Mouse (Mus musculus): ENCODE measurements around the gene Elmsan1. TPM values are rescaled to one million over a fixed set of nuclear protein-coding genes. Genes with fewer than 3 reads are reported as not detected.
A peak's percentile ranks its signal among the peaks of the same experiment; 100 is the strongest.

Elmsan1 gene
- total RNA-seq, 2 experiments from 2014 or later, result 23.5 to 51.1 TPM

- ATAC-seq (replicated peaks; ENCODE audit: low FRiP score, poor library complexity, severe bottlenecking), result no peak
Observed at GRCm38 (mm10) chr12:84119584-84119983, 99.1 kb downstream of the Elmsan1 start.

- peak; percentile 80 for ATAC-seq (replicated peaks; ENCODE audit: low FRiP score, poor library complexity, severe bottlenecking)
Observed at GRCm38 (mm10) chr12:84114153-84114994, 104.3 kb downstream of the Elmsan1 start, which contains the start of gene Dnal1. Gene Dnal1, plus strand, starts transcription at chr12:84114366.

- no peak for ATAC-seq (replicated peaks; ENCODE audit: low FRiP score, poor library complexity, severe bottlenecking)
Observed at GRCm38 (mm10) chr12:84113676-84114075, 105.0 kb downstream of the Elmsan1 start.

GRCm38 (mm10) chr12:84110814-84111213 lies 107.9 kb downstream of the Elmsan1 start:
- no peak for ATAC-seq (replicated peaks; ENCODE audit: low FRiP score, poor library complexity, severe bottlenecking)

- no peak for ATAC-seq (replicated peaks; ENCODE audit: low FRiP score, poor library complexity, severe bottlenecking)
Observed at GRCm38 (mm10) chr12:84109924-84110323, 108.8 kb downstream of the Elmsan1 start.

GRCm38 (mm10) chr12:84107692-84108091 lies 111.0 kb downstream of the Elmsan1 start:
- ATAC-seq (replicated peaks; ENCODE audit: low FRiP score, poor library complexity, severe bottlenecking), result no peak

- ATAC-seq (replicated peaks; ENCODE audit: low FRiP score, poor library complexity, severe bottlenecking), result no peak
Observed at GRCm38 (mm10) chr12:84107012-84107411, 111.7 kb downstream of the Elmsan1 start.

GRCm38 (mm10) chr12:84101493-84101845 lies 117.2 kb downstream of the Elmsan1 start:
- no peak for ATAC-seq (replicated peaks; ENCODE audit: low FRiP score, poor library complexity, severe bottlenecking)

GRCm38 (mm10) chr12:84100604-84101492 lies 117.8 kb downstream of the Elmsan1 start, which contains the start of gene Acot6:
Gene Acot6, plus strand, starts transcription at chr12:84100654.
- peak; percentile 71 for ATAC-seq (replicated peaks; ENCODE audit: low FRiP score, poor library complexity, severe bottlenecking)

- no peak for ATAC-seq (replicated peaks; ENCODE audit: low FRiP score, poor library complexity, severe bottlenecking)
Observed at GRCm38 (mm10) chr12:84100071-84100470, 118.6 kb downstream of the Elmsan1 start.

GRCm38 (mm10) chr12:84099605-84100004 lies 119.1 kb downstream of the Elmsan1 start:
- no peak for ATAC-seq (replicated peaks; ENCODE audit: low FRiP score, poor library complexity, severe bottlenecking)

Other genes with a start within 250 kb of the Elmsan1 start
- not detected in 2 replicates for gene Heatr4, start 234.0 kb downstream of the Elmsan1 start, total RNA-seq (2015; ENCODE audit: low replicate concordance)
- not detected in 2 replicates for gene Heatr4, start 234.0 kb downstream of the Elmsan1 start, total RNA-seq (2017; ENCODE audit: low replicate concordance)
- 0.72 and 1.3 TPM in 2 replicates for gene Acot2, start 231.0 kb downstream of the Elmsan1 start, total RNA-seq (2015; ENCODE audit: low replicate concordance)
- gene Acot2, start 231.0 kb downstream of the Elmsan1 start, total RNA-seq (2017; ENCODE audit: low replicate concordance), result 0.53 and 0.77 TPM in 2 replicates
- gene Acot1, start 209.4 kb downstream of the Elmsan1 start, total RNA-seq (2015; ENCODE audit: low replicate concordance), result 2.2 TPM in 1 of 2 replicates, not detected in the other
- gene Acot1, start 209.4 kb downstream of the Elmsan1 start, total RNA-seq (2017; ENCODE audit: low replicate concordance), result 13.4 TPM in 1 of 2 replicates, not detected in the other
- gene Acot4, start 180.5 kb downstream of the Elmsan1 start, total RNA-seq (2015; ENCODE audit: low replicate concordance), result not detected in 2 replicates
- gene Acot4, start 180.5 kb downstream of the Elmsan1 start, total RNA-seq (2017; ENCODE audit: low replicate concordance), result not detected in 2 replicates
- gene Gm49366, start 179.9 kb downstream of the Elmsan1 start, total RNA-seq (2015; ENCODE audit: low replicate concordance), result not detected in 2 replicates
- not detected in 2 replicates for gene Gm49366, start 179.9 kb downstream of the Elmsan1 start, total RNA-seq (2017; ENCODE audit: low replicate concordance)
- not detected in 2 replicates for gene Acot3, start 166.7 kb downstream of the Elmsan1 start, total RNA-seq (2015; ENCODE audit: low replicate concordance)
- not detected in 2 replicates for gene Acot3, start 166.7 kb downstream of the Elmsan1 start, total RNA-seq (2017; ENCODE audit: low replicate concordance)
- gene Acot5, start 149.6 kb downstream of the Elmsan1 start, total RNA-seq (2015; ENCODE audit: low replicate concordance), result not detected in 2 replicates
- gene Acot5, start 149.6 kb downstream of the Elmsan1 start, total RNA-seq (2017; ENCODE audit: low replicate concordance), result not detected in 2 replicates
- gene Acot6, start 118.2 kb downstream of the Elmsan1 start, total RNA-seq (2015; ENCODE audit: low replicate concordance), result not detected in 2 replicates
- 0.13 TPM in 1 of 2 replicates, not detected in the other for gene Acot6, start 118.2 kb downstream of the Elmsan1 start, total RNA-seq (2017; ENCODE audit: low replicate concordance)
- not detected in 2 replicates for gene Dnal1, start 104.5 kb downstream of the Elmsan1 start, total RNA-seq (2015; ENCODE audit: low replicate concordance)
- gene Dnal1, start 104.5 kb downstream of the Elmsan1 start, total RNA-seq (2017; ENCODE audit: low replicate concordance), result 0.08 and 2.2 TPM in 2 replicates
- 8.4 and 11.9 TPM in 2 replicates for gene Pnma1, start 70.4 kb downstream of the Elmsan1 start, total RNA-seq (2015; ENCODE audit: low replicate concordance)
- 13.5 and 15.9 TPM in 2 replicates for gene Pnma1, start 70.4 kb downstream of the Elmsan1 start, total RNA-seq (2017; ENCODE audit: low replicate concordance)
- 8.4 and 12.6 TPM in 2 replicates for gene Ptgr2, start 66.4 kb upstream of the Elmsan1 start, total RNA-seq (2015; ENCODE audit: low replicate concordance)
- gene Ptgr2, start 66.4 kb upstream of the Elmsan1 start, total RNA-seq (2017; ENCODE audit: low replicate concordance), result 29.3 and 32.6 TPM in 2 replicates
- 54.1 and 72.5 TPM in 2 replicates for gene Zfp410, start 98.0 kb upstream of the Elmsan1 start, total RNA-seq (2015; ENCODE audit: low replicate concordance)
- 63.2 and 85.4 TPM in 2 replicates for gene Zfp410, start 98.0 kb upstream of the Elmsan1 start, total RNA-seq (2017; ENCODE audit: low replicate concordance)
- gene Coq6, start 142.8 kb upstream of the Elmsan1 start, total RNA-seq (2015; ENCODE audit: low replicate concordance), result 17.2 and 19.5 TPM in 2 replicates
- gene Coq6, start 142.8 kb upstream of the Elmsan1 start, total RNA-seq (2017; ENCODE audit: low replicate concordance), result 5.6 and 14.4 TPM in 2 replicates
- 2.9 TPM in 1 of 2 replicates, not detected in the other for gene Fam161b, start 143.0 kb upstream of the Elmsan1 start, total RNA-seq (2015; ENCODE audit: low replicate concordance)
- 3.6 and 3.7 TPM in 2 replicates for gene Fam161b, start 143.0 kb upstream of the Elmsan1 start, total RNA-seq (2017; ENCODE audit: low replicate concordance)
- gene Entpd5, start 190.1 kb upstream of the Elmsan1 start, total RNA-seq (2015; ENCODE audit: low replicate concordance), result 8.6 and 17.2 TPM in 2 replicates
- 4.8 and 9.2 TPM in 2 replicates for gene Entpd5, start 190.1 kb upstream of the Elmsan1 start, total RNA-seq (2017; ENCODE audit: low replicate concordance)
- not detected in 2 replicates for gene Bbof1, start 190.2 kb upstream of the Elmsan1 start, total RNA-seq (2015; ENCODE audit: low replicate concordance)
- gene Bbof1, start 190.2 kb upstream of the Elmsan1 start, total RNA-seq (2017; ENCODE audit: low replicate concordance), result 2.6 and 9.1 TPM in 2 replicates
- 29.8 and 29.9 TPM in 2 replicates for gene Rnf113a2, start 198.3 kb upstream of the Elmsan1 start, total RNA-seq (2015; ENCODE audit: low replicate concordance)
- 14.8 and 15.8 TPM in 2 replicates for gene Rnf113a2, start 198.3 kb upstream of the Elmsan1 start, total RNA-seq (2017; ENCODE audit: low replicate concordance)
- 4.2 and 6.8 TPM in 2 replicates for gene Aldh6a1, start 232.1 kb upstream of the Elmsan1 start, total RNA-seq (2015; ENCODE audit: low replicate concordance)
- 2.6 and 7.5 TPM in 2 replicates for gene Aldh6a1, start 232.1 kb upstream of the Elmsan1 start, total RNA-seq (2017; ENCODE audit: low replicate concordance)
- 19.8 and 41.1 TPM in 2 replicates for gene Lin52, start 232.5 kb upstream of the Elmsan1 start, total RNA-seq (2015; ENCODE audit: low replicate concordance)
- gene Lin52, start 232.5 kb upstream of the Elmsan1 start, total RNA-seq (2017; ENCODE audit: low replicate concordance), result 22.0 and 26.2 TPM in 2 replicates

Measured in erythroid progenitor cell, adult 5-6 weeks (primary cell).